Mouse (Mus musculus) macrophage (primary cell): ENCODE results near the gene Camkk2. TPM values are rescaled to one million over a fixed set of nuclear protein-coding genes. Genes with fewer than 3 reads are reported as not detected.

ENCODE experiments used
- H3K27ac ChIP-seq: fragments of 350-480 bp; formaldehyde crosslinking; 2 replicates; pipeline ENCODE4 v1.9.0; 2021
- H3K36me3 ChIP-seq: fragments of 350-480 bp; formaldehyde crosslinking; 2 replicates; pipeline ENCODE4 v1.9.0; 2021; ENCODE audit errors: inconsistent target
- H3K4me3 ChIP-seq: fragments of 350-480 bp; formaldehyde crosslinking; 2 replicates; pipeline ENCODE4 v1.9.0; 2021; ENCODE audit errors: inconsistent target
- H3K79me2 ChIP-seq: fragments of 350-480 bp; formaldehyde crosslinking; 2 replicates; pipeline ENCODE4 v1.9.0; 2021; ENCODE audit errors: inconsistent target
- WGBS: methylation state at CpG from one replicate; pipeline ENCODE4 v1.1.7; 2026; ENCODE audit warnings: inconsistent platforms; ENCODE audit not compliant: missing documents; 5-methylcytosine and 5-hydroxymethylcytosine counted together
- polyA plus RNA-seq: library from polyadenylated mRNA; stranded (reverse); fragments of 250-400 nt; gene quantifications from 3 replicates; pipeline ENCODE4 v1.2.4, GENCODE M21; 2018; ENCODE audit warnings: inconsistent platforms

Camkk2 gene
- polyA plus RNA-seq, 1 experiment from 2014 or later: 20.9 TPM

DNA sequence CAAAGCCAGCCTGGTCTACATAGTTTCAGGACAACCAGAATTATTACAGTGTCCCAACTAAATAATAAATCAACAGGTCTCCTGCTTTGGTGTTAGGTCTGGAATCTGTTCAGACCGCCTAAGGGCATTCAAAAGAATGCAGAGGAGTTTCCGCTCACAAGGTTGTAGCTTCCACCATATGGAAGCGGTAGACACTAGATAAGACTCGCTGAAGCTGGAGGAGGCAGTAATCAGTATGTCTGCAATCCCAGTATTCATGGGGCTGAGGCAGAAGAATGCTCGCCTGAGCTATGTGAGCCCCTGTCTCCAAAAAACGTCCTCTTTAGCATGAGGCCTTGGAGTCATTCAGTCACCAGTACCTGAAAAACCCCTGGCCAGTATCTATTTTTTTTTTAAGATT, 70.4 kb downstream of the Camkk2 start:
- peak overlapping the region; percentile 73 for H3K4me3 ChIP-seq
- H3K36me3 ChIP-seq: peaks cover 29% of the 10 kb centered on the region; the same call in 1 of the 2 replicates
- H3K79me2 ChIP-seq: peaks cover 62% of the 10 kb centered on the region
- 93% methylated on average over 6 of the region's 6 CpGs for WGBS
- H3K27ac ChIP-seq: no peak overlapping the region

DNA sequence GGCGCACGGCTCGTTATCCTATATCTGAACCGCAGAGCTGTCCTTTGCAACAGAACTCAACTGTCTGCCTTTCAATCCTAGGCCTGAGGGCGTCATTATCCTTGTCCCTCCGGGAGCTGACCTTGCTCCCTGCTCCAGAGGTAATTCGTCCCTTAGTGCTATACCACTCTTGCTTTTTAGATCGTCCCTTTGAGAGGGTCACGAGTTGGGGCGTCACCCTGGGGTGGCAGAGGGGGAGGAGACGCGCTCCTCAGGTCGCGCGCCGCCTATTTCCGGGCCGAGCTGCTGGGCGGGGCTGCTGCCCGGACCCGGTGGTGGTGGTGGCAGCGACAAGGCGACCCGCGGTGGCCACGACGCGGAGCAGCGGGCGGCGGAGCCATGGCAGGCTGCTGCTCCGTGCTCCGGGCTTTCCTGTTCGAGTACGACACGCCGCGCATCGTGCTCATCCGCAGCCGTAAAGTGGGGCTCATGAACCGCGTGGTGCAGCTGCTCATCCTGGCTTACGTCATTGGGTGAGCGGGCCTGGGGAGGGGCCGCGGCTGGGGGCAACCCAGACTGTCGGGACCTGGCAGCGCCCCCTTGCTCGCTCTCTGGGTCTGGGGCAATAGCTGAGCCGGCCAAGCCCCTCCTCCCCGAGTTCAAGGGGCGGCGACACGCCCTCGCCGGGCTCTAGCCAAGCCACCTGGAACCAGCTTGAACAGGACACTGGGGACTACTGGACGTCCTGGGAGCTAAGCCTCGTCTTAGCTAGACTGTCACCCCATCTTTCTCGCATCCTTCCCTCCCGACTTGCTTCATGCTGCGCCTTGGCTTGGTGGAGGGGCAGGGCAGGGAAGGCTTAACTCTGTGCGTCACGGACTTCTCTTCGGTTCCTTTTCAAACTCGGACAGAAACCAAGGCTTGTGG, 71.7 kb downstream of the Camkk2 start, which contains the start of gene P2rx4:
P2rx4 (plus strand) TSS at position 269 of the 906 bp plus-strand sequence.
- peak within 1 kb of the TSS; percentile 73 for H3K4me3 ChIP-seq
- H3K27ac ChIP-seq: peak within 1 kb of the TSS; percentile 97
- peaks cover 49% of the 10 kb centered on the region for H3K79me2 ChIP-seq
- WGBS: 1% methylated on average over 66 of the region's 66 CpGs
- peaks cover 20% of the 10 kb centered on the region; the same call in 1 of the 2 replicates for H3K36me3 ChIP-seq

DNA sequence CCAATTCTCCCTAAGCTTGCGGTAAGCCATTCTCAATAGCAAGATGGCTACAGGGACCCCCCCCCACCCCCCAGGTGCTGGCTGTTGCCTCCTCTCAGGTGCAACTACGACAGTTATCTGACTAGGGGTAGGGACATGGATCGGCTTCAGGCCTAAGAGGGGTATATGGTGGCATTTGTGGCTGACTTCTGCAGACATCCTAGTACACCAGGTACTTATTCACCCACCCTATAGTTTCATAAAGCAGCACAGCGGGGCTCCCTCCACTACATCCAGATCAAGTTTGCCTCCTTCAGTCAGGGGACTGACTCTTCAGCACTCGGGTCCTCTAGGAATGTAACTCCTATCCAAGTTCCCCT, 72.3 kb downstream of the Camkk2 start:
- WGBS: 43% methylated on average over 5 of the region's 5 CpGs
- H3K79me2 ChIP-seq: peaks cover 43% of the 10 kb centered on the region

DNA sequence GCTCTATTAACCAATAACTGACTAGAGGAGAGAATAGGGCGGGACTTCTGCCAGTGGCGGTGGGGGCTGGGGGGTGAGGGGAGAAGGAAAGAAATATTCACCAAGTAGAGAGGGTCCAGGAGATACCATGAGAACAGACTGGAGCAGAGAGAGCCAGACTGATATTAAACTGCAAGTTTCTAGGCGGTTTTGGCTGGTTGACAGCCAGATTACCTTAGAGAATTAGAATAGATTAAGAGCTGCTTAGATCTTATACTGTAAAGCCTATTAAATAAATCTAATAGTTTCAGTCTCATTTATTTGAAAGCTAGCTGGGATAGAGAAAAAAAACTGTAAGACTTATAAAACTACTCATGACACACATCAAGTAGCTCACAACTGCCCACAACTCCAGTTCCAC, 74.0 kb downstream of the Camkk2 start:
- H3K27ac ChIP-seq: peak overlapping the region; percentile 79
- no peak overlapping the region for H3K4me3 ChIP-seq
- WGBS: 92% methylated on average over 3 of the region's 3 CpGs
- peaks cover 26% of the 10 kb centered on the region for H3K79me2 ChIP-seq
- no peaks in the 10 kb centered on the region for H3K36me3 ChIP-seq

More for the DNA sequence above, 72.3 kb downstream of the Camkk2 start:
- H3K36me3 ChIP-seq: peaks cover 14% of the 10 kb centered on the region; the same call in 1 of the 2 replicates
- H3K4me3 ChIP-seq: peak overlapping the region; percentile 30
- peak overlapping the region; percentile 97 for H3K27ac ChIP-seq

DNA sequence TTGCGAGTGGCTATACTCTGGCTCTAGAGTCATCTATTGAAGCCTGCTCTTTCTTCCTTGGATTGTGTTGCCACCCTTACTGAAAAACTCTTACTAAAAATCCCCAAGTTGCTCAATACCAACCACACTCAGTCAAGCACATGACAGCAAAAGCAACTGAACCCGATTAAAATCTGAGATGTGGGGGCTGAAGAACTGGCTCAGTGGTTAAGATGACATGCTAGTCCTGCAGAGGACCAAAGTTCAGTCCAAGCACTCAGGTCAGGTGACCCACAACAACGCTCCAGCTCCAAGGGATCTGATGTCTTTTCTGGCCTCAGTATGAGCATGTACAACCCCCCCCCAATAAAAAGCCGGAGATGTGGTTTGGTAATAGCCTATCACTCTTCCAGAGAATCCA, 74.6 kb downstream of the Camkk2 start:
- Histone ChIP-seq H3K27ac (peak overlapping the region; percentile 79), H3K36me3 (no peaks in the 10 kb centered on the region), H3K79me2 (peaks cover 20% of the 10 kb centered on the region), H3K4me3 (no peak overlapping the region)
- 27% methylated on average over 4 of the region's 4 CpGs for WGBS

DNA sequence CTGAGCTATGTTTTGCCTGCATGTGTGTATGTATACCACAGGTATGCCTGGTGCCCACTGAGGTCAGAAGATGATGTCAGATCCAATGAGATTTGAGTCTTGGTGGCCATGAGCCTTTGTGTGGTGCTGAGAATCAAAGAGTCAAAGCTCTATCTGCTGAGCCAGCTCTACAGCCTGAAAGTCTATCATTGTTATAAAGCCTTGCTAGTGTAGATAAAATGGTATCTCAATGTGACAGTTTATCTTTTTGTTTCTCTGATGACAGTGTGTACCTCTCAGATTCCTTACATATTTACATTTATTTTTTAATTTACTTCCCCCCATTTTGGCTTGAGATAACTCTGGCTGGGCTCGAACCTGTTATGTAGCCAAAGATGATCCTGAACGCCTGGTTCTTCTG, 75.6 kb downstream of the Camkk2 start:
- WGBS: 86% methylated on average over 2 of the region's 2 CpGs

DNA sequence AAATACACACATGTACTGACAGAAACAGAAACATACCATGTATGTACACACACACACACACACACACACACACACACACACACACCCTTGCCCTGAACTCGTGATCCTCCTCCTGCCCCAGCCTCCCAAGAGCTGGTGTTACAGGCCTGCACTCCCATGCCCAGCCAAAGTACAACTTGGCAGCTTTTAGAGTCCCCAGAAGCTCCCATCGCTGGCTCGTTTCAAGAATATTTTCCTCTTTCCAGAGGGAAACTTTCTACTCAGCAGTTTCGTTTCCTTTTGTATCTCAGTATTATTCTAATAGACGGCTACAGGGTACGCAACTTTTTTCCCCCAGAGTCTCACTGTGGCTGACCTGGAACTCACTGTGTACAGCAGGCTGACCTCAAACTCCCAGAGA, 77.1 kb downstream of the Camkk2 start:
- Histone ChIP-seq H3K36me3 (no peaks in the 10 kb centered on the region), H3K79me2 (no peaks in the 10 kb centered on the region; the same call in 1 of the 2 replicates), H3K27ac (peak overlapping the region; percentile 91), H3K4me3 (no peak overlapping the region)
- WGBS: 11% methylated on average over 6 of the region's 6 CpGs

More for the DNA sequence above, 75.6 kb downstream of the Camkk2 start:
- H3K4me3 ChIP-seq: no peak overlapping the region
- peak overlapping the region; percentile 79 for H3K27ac ChIP-seq
- H3K79me2 ChIP-seq: peaks cover 10% of the 10 kb centered on the region
- H3K36me3 ChIP-seq: no peaks in the 10 kb centered on the region

DNA sequence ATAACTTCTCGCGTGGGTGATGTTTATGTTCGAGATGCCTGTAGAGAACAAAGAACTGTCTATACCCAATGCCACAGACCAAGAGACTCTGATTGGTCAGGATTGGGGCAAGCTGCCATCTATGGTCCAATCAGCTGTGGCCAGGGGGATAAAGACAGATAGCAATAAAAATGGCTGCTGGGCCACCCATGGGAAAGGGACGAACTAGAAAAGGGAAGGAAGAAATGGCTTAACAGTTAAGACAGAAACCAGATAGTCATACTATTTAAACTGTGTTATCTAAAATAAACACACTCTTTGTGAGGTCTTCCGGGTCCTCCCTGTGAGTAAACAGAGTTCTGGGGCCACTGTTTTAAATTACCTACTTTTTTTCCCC, 78.4 kb downstream of the Camkk2 start:
- Histone ChIP-seq H3K27ac (peak overlapping the region; percentile 91), H3K79me2 (no peaks in the 10 kb centered on the region), H3K36me3 (no peaks in the 10 kb centered on the region), H3K4me3 (no peak overlapping the region)
- 49% methylated on average over 5 of the region's 5 CpGs for WGBS

DNA sequence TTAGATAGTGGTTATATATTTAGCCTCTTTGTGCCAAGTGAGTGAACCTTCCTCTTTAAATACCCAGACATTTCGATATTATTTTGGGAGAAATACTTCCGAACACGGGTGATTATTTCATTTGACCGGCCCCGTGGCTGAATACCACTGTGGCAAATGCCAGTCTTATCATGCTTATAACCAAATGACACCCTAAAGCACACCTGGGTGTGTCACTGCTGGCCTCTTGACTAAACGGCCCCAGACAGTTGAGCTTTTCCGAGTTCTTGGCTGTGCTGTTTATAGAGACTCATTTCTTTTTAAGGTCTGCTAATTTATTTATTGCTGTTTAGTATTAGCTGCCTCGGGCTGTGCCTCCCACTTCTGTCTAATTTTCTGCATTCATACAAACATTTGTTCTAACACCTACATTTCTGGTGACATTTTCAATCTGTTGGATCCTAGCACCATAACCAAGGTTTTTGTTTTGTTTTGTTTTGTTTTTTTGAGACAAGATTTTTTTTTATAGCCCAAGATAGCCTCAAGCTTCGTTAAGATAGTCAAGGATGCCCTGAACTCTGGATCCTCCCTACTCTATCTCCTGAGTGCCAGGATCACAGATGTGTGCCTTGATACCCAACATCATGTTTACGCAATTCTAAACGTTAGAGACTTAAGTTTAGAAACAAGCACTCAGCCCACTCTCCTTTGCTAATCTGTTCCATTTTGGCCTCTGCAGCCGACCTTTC, 78.9 kb downstream of the Camkk2 start:
- no peaks in the 10 kb centered on the region for H3K79me2 ChIP-seq
- no peak overlapping the region for H3K4me3 ChIP-seq
- H3K36me3 ChIP-seq: no peaks in the 10 kb centered on the region
- H3K27ac ChIP-seq: peak overlapping the region; percentile 91; the same call in 1 of the 2 replicates
- WGBS: 76% methylated on average over 12 of the region's 12 CpGs

DNA sequence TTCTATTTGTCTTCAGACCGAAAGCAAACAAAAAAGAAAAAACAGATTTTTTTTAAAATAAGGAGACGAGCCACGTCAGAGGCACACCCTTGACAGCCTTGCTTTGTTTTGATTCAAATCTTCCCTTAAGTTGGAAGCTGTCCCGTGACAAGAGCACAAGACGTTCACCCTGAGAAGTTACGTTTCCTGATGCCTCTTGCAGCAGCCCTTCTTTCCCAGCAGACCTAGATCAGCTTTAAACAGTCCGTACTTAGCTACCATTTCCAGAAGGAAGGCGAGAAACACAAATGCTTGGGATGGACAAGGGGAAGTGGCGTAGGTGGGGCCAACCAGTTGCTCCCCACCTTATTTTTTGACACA, 80.5 kb downstream of the Camkk2 start:
- no peaks in the 10 kb centered on the region for H3K36me3 ChIP-seq
- WGBS: 56% methylated on average over 9 of the region's 9 CpGs
- no peak overlapping the region for H3K4me3 ChIP-seq
- no peak overlapping the region for H3K27ac ChIP-seq
- H3K79me2 ChIP-seq: no peaks in the 10 kb centered on the region

DNA sequence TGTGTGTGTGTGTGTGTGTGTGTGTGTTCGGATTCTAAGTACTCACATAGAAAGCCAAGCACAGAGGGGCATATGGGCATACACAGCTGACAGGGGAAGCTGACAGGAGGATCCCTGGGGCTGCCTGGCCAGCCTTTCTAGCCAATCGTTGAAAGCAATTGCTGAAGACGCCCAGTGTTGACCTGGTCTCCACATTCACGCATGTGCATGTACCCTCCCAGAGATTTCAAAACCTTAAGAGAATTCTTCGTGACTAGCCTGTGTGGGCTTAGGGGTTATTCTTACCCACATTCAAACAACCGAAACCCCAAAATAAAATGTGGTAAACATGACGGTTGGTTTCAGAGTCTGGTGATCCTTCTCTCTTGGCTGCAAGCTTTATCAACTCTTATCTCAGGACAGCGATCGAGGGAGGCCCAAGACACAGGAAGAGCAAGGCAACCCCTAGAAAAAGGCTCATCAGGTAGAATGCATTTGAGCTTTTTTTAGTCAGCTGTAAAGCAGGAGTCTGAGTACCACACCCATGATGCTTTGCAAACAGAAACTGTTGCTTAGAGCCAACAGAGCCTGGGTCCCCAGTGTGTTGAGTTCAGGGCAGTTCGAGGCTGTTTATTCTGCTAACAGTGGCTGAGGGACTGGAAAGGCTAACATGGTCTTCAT, 81.0 kb downstream of the Camkk2 start:
- no peaks in the 10 kb centered on the region for H3K36me3 ChIP-seq
- no peak overlapping the region for H3K27ac ChIP-seq
- WGBS: 40% methylated on average over 10 of the region's 10 CpGs
- H3K79me2 ChIP-seq: no peaks in the 10 kb centered on the region
- no peak overlapping the region for H3K4me3 ChIP-seq

DNA sequence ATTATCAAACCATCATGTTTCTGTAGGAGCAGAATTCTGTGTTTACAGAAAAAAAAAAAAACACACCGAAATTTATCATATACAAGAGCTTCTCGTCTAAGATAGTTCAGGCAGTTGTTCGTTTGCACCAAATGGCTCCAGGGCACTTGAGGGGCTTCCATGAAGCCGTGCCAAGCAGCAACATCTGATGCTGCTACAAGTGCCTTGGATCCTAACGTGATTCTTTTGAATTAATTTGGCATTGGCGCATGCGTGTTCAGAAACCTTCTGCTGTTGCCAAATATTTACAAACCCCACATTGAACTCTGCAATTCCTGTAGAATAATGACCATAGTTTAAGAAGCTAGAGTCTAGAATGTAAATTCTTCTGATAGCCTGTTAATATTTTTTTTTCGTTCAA, 83.7 kb downstream of the Camkk2 start:
- 97% methylated on average over 8 of the region's 8 CpGs for WGBS
- Histone ChIP-seq H3K4me3 (no peak overlapping the region), H3K36me3 (no peaks in the 10 kb centered on the region), H3K27ac (no peak overlapping the region), H3K79me2 (no peaks in the 10 kb centered on the region)

DNA sequence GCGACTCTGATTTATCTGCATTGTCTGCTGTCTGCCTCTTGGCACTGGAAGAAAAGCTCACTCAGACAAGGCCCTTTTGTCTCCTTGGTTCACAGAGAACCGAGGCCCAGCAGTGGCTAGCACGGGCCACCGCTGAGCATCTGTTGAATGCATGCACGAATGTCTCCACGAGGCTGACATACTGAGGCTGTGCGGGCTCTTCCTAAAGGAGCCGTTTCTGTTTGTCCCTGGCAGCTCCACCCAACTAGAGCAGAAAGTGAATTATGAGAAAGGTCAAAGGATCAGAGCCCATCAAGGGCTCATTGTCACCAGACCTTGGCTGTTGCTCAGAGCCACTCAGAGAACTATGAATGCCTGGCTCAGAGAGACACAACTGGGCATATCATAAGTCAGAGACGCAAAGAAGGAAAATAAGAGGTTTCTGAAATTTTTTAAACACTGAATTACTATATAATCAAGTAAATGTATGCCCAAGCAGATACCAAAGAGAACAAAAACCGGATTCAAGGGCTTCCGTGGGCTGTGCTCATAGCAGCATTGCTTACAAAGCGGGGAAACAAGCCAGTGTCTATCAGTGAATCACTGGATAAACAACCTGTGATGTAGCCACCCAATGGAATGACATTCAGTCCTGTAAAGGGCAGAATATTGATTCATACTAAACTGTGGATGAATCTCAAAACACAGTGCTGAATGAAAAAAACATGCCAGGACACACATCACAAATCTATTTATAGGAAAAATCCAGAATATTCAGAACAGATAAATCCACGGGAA, 85.6 kb downstream of the Camkk2 start:
- 83% methylated on average over 13 of the region's 13 CpGs for WGBS
- Histone ChIP-seq H3K27ac (no peak overlapping the region), H3K79me2 (no peaks in the 10 kb centered on the region), H3K4me3 (no peak overlapping the region), H3K36me3 (no peaks in the 10 kb centered on the region)

DNA sequence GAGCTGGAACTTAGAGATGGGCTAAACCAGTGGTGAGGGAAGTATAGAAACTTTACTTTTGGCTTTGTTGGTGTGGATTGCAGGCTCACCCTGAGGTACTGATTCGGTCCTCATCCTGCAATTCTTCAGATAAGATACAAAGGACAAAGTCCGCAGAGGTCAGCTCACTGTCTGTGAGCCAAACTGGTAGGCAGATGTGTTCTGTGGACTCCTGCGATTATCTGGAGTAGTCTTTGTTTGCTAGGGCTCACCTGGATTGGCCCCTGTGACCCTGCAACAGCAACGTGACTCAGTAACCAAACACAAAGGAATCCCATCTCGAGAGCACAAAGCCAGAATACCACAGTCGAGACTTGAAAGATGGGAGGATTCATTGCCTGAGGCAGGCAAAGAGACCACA, 88.7 kb downstream of the Camkk2 start:
- 96% methylated on average over 6 of the region's 6 CpGs for WGBS
- Histone ChIP-seq H3K79me2 (no peaks in the 10 kb centered on the region), H3K27ac (no peak overlapping the region), H3K4me3 (no peak overlapping the region), H3K36me3 (no peaks in the 10 kb centered on the region)
